Mouse (Mus musculus) thymus, postnatal 25 days (tissue): Measurements from ENCODE around the gene Tmem209.

ENCODE experiments used
- DNase-seq: peaks from one replicate; pipeline ENCODE4 v3.0.0; 2022

Gene Tmem209

GRCm38 (mm10) chr6:30535340-30535739, 25.8 kb upstream of the Tmem209 start:
- peak; percentile 31 for DNase-seq

DNA sequence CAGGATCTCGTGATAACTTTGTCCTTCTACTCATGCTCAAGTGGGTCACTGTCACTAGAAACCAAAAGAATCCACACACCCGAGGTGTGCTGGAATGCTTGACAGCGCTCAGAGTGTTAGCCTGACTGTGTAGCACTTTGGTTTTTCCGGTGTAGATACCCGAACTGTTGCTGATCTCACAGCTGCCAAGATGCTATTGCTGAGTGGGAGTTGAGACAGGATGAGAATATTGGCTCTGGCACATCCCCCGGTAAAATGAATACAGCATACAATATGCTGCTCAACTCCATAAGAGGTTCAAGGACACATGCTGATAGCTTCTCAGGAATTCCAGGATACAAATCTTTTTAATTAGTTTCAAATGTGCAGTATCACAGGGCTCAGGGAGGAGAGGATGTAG, 19.2 kb upstream of the Tmem209 start:
- no peak for DNase-seq

- no peak for DNase-seq
These were observed 17.3 kb upstream of the Tmem209 start for GRCm38 (mm10) chr6:30526586-30527515.

- DNase-seq, result no peak
These were observed 16.1 kb upstream of the Tmem209 start for GRCm38 (mm10) chr6:30525456-30526332.

GRCm38 (mm10) chr6:30520400-30520799, 10.8 kb upstream of the Tmem209 start:
- DNase-seq, result no peak

DNA sequence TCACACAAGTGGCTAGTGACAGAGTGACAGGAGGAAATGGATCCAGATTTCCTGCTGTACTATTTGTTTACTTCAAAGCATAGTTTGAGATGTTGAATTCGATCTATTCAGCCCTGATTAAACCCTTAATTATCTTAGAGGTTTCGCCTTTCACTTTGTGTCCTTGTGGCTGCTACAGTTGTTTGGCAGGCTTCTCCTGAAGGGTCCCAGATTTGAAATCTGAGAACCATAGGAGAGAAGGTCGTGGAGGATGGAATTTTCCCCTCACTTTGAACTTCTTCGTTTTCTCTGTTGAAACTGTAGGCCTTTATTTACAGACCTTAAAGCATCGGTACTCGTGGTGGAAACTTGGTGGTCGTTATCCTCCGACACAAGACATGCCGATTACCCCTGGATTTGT, 4.7 kb upstream of the Tmem209 start:
- DNase-seq, result no peak

GRCm38 (mm10) chr6:30510291-30510690, 708 bp upstream of the Tmem209 start:
- peak; percentile 10 for DNase-seq

DNA sequence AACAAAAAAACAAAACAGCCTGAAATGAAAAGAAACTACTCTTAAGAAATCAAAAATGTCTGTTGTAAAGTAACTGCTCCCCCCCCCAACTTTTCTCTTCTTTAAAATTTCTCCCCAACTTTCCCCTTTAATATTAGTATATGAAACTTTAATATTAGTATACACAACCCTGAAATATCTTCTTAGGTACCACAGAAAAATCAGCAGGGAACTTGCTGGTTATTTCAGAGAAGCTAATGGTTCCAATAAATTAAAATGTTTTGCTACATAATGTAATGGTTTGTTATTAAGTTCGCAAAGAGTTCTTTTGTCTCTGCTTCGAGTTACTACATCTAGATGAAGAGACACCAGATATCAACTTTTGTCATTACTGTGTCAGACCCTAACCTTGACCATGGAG, 759 bp downstream of the Tmem209 start:
- DNase-seq, result no peak

DNA sequence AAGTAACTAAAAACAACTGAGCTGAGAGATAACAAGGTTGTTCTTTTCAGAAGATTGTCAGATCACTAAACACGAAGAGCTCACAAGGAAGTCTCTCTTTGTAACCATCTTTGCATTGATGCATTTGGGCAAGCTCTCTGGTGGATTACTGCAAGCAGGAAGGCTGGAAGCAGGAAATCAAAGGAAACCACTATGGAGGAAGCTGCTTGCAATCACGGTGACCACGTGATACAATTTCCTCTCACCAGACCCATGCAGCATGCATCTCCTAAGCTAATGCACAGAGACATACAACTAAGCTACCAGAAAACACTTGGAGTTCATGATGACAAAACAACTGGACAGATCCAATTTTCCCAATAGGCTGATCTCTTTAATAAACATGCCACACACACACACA, 10.5 kb downstream of the Tmem209 start:
- peak; percentile 14 for DNase-seq

GRCm38 (mm10) chr6:30486504-30486903, 23.1 kb downstream of the Tmem209 start:
- no peak for DNase-seq

DNA sequence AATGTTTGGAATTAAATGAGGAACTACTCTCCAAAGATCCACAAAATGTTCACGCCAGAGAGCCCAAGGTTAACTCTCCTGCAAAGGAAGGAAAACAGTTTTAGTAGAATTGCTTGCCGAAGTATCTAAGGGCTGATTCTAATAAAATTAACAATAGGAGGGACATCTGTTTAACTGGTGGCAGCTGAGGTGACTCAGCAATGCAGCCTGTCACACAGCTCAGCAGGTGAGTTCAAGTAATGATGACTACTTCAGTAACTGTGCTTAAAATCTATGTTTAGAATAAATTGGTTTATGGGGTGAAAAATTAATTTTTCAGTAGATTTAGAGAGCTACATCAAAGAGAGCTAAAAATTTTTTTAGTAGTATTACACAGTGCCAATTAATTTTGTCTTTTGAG, 26.7 kb downstream of the Tmem209 start:
- no peak for DNase-seq

DNA sequence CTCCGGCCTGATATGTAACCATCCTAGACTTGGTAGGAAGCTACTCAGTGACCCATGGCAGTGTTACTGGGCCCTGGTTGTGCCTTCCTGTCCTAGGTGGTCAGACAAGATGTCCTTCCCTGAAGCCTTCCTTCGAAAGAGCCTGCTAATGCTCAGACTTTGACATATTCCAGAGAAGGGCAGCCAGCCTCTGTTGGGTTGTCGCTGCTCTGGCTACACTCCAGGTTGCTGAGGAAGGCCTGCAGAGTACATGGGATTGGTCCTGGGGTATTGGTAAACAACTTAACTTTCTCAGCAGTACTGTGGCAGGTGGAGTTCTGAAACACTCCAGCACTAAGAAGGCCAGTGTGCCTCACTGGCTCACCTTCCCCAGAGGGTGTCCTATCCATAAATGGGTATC, 30.2 kb downstream of the Tmem209 start:
- DNase-seq, result no peak

GRCm38 (mm10) chr6:30477784-30478183, 31.8 kb downstream of the Tmem209 start:
- no peak for DNase-seq

DNA sequence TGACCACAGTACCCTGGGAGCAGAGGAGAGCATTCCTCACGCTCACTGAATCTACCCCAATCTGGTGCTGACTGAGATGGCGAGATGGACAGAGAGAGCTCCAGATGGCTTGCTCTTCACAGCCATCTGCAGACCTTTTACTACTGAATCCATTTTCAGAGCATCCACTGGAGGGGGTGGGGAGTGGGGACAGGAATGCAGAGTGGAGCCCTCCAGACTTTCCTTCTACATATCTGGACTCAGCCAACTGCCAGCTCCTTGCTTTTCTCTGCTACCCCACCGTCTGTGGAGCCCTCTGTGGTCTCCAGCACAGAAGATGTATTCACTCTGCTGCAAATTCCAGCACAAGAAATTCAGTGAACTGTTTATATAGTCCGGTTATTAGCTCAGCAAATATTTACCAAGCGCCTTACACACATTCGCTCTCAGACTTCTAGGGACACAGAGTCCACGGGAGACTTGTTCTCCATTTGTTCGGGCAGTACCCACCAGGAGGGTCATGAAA, 32.3 kb downstream of the Tmem209 start:
- no peak for DNase-seq

- DNase-seq, result no peak
These were observed 33.4 kb downstream of the Tmem209 start for GRCm38 (mm10) chr6:30476025-30476765.

- no peak for DNase-seq
These were observed 37.9 kb downstream of the Tmem209 start for GRCm38 (mm10) chr6:30471706-30472105.

GRCm38 (mm10) chr6:30469370-30469769, 40.2 kb downstream of the Tmem209 start:
- no peak for DNase-seq

DNA sequence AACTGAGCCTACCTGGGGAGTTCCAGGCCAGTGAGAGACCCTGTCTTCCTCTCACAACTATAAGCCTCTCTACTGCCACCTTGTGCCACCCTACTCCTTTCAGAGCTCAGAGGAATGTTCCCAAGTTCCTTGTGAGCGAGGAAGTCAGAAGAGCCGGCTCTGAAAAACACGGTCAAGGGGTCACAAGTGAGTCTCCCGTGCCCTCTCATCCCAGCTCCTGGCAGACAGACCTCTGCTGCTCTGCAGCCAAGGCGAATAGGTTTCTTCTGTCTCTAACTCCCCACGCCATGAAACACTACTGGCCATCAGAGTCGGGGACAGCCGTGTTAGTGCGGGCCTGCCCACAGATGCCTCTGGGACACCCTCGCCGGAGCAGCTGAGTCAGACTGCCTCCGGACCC, 40.9 kb downstream of the Tmem209 start:
- peak; percentile 40 for DNase-seq

- DNase-seq, result no peak
These were observed 41.5 kb downstream of the Tmem209 start for GRCm38 (mm10) chr6:30468058-30468457.

DNA sequence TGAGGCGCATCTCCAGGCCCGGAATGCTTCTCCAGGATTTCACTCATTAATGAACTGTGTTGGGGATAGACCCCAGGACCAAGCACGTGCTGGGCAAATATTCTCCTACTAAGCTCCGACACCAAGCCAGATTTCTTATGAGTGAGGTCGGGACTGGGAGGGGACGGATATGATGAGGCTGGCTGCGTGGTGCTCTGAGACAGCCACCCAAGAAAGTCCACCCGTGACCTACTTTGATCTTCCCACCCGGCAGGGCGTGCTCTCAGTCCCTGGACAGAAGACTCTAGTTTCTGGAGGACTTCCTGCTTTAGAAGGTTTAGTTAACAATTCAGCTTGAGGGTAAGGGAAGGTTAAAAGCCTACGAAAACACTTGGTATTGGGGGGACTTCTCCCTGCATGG, 44.0 kb downstream of the Tmem209 start:
- DNase-seq, result no peak

GRCm38 (mm10) chr6:30462822-30463221, 46.8 kb downstream of the Tmem209 start:
- no peak for DNase-seq

GRCm38 (mm10) chr6:30461755-30462344, 47.7 kb downstream of the Tmem209 start:
- DNase-seq, result no peak
